Mouse (Mus musculus): ENCODE data around the gene Prelp.

The Prelp gene

GRCm38 (mm10) chr1:133891489-133891888 is 29.7 kb downstream of the Prelp start:
- no peak for DNase-seq

GRCm38 (mm10) chr1:133889949-133890598 is 31.1 kb downstream of the Prelp start:
- no peak for DNase-seq

DNA sequence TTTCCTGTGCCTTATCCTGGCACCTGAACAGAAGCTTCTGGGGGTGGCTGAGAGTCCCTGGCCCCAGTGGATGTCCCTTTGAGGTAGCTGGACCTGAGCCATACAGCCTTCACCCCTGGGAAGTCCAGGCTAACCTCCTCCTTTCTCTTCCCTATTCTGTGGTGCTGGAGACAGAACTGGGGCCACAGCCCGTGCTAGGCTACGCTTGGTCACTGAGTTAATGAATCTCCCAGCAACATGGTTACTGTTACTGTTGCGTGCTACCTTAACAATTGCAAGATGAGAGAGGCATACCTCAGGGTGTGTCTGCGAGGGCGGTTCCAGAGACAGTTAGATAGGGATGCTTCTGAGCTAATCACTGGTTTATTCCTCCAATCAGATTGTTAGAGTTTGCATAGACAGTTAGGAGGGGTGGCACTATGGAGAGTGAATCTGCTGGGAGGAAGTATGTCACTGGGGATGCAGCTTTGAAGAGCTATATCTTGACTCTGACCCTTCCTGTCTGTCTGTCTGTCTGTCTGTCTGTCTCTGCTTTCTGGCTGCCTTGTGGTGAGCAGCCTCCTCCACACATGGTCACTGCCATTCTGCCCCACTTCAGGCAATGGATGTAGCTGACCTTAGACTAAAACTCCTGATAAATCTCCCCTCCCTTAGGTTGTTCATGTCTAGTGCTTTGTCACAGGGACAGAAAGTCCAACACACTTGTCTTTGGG is 33.5 kb downstream of the Prelp start:
- DNase-seq, result no peak

- peak; percentile 67 for DNase-seq
These were observed 34.2 kb downstream of the Prelp start for GRCm38 (mm10) chr1:133887044-133887443.

DNA sequence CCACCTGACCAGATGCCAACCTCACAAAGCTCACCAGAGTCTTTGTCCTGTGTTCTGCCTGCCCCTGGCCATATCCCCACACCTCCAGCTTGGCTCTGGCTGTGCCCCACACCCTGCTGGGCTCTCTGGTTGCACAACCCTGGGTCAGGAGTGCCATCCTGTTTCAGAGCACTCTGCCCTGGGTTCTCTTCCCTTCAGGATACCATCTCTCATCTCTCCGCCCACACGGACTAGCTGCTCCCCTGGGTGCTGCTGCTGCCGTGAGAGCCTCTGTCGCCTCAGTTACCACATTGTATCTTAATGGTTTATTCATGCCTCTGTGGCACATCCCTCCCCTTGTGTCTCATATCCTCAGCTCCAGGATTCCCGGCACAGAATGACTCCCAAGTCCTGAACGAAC is 34.8 kb downstream of the Prelp start:
- DNase-seq, result no peak

GRCm38 (mm10) chr1:133885811-133886210 is 35.4 kb downstream of the Prelp start:
- DNase-seq, result no peak

- DNase-seq, result no peak
These were observed 36.5 kb downstream of the Prelp start for GRCm38 (mm10) chr1:133884746-133885145.

DNA sequence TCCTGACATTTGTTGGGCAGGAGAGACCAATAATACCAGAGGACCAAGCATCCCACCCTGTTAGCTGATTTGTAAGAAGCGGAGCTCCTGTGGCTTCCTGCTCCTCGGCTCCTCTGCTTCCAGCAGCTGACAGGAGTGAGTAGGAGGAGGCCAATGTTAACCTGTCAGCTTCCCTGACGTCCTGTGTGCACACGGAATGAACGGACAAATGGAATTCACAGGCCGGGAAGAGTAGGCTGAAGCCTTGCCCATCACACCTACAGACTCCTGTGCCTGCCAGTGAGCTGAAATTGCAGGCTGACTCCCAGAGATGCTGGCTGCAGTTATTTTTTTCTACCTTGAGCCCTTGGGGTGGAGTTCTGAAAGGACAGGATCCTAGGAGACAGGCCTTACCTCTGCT is 37.1 kb downstream of the Prelp start:
- DNase-seq, result no peak

- no peak for DNase-seq
These were observed 38.7 kb downstream of the Prelp start for GRCm38 (mm10) chr1:133882283-133883217.

DNA sequence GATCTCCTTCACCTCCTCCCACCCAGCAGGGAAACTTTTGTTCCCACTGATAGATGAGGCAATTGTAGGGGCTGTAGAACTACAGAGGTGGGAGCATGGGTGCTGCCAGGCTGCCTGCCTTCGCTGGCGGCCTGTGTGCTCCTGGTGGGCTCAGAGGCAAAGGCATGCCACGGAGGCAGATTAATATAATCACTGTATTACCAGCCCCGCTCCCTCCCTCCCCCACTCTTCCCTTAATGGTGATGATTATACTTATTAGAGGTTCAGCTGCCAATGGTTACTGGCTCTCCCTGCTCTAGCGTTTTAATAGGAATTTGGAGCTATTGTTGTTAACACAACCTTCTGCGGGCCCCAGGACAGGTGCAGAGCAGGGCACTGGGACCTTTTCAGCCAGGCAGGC is 39.4 kb downstream of the Prelp start:
- DNase-seq, result no peak

GRCm38 (mm10) chr1:133878825-133879423 is 42.3 kb downstream of the Prelp start:
- no peak for DNase-seq

DNA sequence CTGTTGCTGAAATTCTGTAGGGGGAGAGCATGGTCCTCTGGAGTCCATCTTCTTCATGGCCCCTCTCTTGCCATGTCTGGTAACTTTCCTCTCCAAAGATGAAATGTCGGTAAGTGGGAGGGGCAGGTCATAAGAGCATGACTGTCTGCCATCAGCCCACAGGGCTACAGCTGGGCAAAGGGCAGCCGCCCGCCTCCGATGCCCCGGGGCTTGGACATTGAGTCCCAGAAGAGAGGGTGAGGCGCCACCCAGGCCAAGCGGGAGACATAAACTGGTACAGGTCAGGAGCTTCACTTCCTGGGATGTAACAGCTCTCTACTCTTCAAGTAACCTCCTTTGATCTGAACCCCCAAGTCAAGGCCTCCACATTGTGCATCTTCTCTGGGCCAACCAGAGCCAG is 44.3 kb downstream of the Prelp start:
- no peak for DNase-seq

DNA sequence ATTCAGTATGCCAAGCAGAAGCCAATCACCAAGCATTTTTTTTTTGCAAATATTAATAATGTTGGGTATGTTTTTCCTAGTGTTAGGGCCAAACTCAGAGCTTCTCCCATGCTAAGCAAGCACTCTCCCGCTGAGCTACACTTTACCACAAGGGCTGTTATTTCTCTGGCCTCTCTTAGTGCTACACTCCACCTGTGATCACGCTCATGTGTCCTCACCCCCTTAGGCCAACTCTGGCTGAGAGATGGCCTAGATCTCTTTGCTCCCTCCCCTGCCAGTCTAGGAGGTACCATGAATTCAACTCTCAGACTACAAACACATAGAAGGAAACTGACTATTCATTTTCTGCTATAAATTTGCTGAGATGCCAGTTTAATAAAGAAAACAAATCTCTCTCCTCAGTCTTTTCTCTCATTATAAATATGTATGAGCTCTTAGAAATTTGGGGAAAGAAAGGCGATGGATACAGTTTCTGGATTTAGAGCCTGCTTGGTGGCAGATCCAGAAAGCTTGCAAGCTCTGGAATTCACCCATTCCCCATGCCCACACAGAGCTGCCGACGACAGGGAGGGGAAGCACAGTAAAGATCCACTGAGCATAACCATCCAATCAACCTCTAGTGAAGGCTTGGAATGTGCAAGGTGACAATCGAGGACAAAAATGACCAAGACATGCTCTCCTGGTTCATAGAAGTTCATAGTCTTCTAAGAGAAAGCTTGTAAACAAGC is 48.0 kb downstream of the Prelp start:
- peak; percentile 55 for DNase-seq

- peak; percentile 64 for DNase-seq
These were observed 50.0 kb downstream of the Prelp start for GRCm38 (mm10) chr1:133871241-133871640.

DNA sequence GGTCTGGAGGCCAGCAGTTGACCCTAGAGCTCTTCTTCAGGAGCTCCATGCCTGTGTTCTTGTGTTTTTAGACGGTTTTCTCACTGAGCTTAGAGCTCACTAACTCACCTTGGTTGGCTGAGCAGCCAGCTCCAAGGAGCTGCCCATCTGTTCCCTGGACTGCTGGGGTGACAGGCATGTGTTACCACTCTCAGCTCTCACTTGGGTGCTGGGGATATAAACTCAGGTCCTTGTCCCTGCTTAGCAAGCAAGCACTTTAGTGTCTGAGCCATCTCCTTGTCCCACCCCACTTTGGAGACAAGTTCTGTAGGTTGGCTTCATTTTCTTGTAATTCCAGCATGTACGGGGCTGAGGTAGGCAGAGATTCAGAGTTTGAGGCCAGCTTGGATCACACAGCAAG is 52.0 kb downstream of the Prelp start:
- peak; percentile 70 for DNase-seq

DNA sequence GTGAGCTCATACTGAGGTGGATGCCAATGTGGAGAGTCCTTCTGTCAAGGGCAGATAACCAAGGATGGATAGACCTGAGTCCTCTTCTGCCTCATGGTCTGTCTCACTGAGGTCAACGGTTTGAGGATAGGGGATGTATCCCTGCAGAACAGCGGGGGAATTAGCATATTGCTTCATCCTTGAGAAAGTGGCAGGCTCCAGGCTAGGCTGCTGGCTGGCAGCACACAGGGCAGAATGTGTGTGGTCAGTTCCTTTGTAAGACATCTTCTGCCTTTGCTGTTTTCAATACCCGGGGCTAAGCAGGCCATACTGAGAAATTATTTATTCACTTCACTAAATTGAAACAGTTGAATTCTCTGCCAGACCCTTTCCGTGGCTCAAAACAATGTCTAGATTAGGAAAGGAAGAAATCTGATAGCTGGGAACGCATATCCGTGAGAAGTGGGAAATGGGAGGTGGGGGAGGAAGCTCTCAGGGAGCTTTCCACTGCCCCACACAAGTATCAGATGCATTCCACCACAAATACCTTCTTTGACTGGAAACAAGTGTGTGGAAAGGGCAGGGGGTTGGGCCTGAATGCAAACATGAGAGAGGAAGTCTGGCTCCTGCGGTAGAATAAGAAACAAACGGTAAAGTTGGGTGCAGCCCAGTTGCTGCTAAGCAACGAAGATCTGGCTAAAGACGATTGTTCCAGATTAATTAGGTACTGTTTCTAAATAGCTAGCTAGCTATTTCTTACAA is 57.8 kb downstream of the Prelp start:
- no peak for DNase-seq

- DNase-seq, result no peak
These were observed 60.2 kb downstream of the Prelp start for GRCm38 (mm10) chr1:133861028-133861427.
